Mouse (Mus musculus) central nervous system, embryonic 11.5 days (tissue): ENCODE results near the gene Brk1. TPM values are rescaled to one million over a fixed set of nuclear protein-coding genes. Genes with fewer than 3 reads are reported as not detected.

ENCODE experiments used
- polyA plus RNA-seq: library from polyadenylated mRNA; depleted of rRNA; stranded (reverse); fragments of >200 nt; gene quantifications from 2 replicates; pipeline ENCODE4 v1.2.3, GENCODE M21; 2012; rRNA removed

Gene Brk1
- 189 and 208 TPM in 2 replicates for polyA plus RNA-seq

DNA sequence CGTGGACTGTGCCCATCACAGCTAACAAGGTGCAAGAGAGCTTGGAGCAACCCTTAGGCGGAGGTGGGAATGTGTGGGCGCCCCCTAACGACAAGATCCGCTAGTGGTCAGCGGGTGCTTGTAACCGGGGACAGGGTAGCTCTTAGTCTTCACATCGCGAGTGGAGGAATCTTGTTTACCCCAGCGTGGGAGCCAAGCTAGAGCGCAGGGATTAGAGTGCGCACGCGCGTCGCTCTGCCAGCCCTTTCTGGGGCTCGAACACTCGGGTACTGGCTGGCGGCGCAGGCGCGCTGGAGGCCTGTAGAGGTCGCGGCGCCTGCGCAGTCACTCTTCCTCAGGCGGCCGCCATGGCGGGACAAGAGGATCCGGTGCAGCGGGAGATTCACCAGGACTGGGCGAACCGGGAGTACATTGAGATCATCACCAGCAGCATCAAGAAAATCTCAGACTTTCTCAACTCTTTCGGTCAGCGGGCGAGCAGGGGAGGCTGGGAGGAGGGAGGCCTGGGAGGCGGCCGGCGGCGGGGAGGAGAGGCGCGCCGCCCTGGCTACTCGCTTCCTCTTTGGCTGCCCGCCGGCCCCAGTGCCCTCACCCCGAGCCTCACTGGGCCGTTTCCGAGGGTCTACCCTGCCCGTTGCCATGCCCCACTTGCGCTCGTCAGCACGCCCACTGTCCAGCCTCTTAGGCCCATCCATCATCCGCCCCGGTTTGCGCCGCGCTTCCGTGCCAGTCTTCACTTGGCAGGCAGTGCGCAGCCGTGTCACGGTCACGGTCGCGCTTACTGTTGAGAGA, at the start of gene Brk1:
Gene Brk1 (plus strand): TSS at position 341 of the 792 bp plus-strand sequence.

GRCm38 (mm10) chr6:113600543-113601139, 3.9 kb upstream of the Brk1 start, which contains the start of gene Fancd2os:
Gene Fancd2os (minus strand): TSS chr6:113600715.

GRCm38 (mm10) chr6:113623941-113624751, 19.6 kb downstream of the Brk1 start, which contains the start of gene Vhl:
Gene Vhl (plus strand): TSS chr6:113623959.

DNA sequence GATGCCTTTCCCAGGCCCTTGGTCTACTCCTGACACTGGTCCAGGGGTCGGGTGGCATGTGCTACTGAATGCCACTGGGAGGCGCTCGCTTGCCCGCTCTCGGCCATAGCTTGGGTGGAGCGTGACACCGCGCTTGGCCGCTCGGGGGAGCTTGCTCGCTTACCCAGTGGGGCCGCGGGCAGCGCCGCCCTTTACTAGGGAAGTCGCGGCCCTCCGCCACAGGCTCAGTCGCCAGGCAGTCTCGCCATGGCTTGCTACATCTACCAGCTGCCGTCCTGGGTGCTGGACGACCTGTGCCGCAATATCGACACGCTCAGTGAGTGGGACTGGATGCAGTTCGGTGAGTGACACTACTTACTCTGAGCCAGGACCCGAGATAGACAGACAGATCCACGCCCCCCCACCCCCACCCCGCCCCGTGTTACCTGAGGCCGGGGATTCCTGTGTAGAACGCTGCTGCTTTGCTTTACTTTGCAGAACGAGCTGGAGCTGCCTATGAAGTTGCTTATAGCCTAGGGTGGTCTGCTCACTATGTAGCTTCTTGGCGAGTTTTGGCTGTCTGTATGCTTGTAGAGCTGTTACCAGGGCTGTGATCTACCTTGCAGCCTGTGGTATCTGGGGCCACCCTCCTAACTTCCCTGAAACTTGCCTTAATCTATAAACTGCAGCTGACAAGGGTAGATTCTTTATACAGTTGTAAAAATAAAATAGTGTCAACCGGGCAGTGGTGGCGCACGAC, 33.9 kb downstream of the Brk1 start, which contains the start of gene Irak2:
Gene Irak2 (plus strand): TSS at position 166 of the 739 bp plus-strand sequence.

Other genes with a start within 250 kb of the Brk1 start
- 42.3 and 67.4 TPM in 2 replicates for gene Tada3, start 226.9 kb upstream of the Brk1 start, polyA plus RNA-seq
- gene Arpc4, start 226.7 kb upstream of the Brk1 start, polyA plus RNA-seq, result 106 and 112 TPM in 2 replicates
- 13.6 and 16.4 TPM in 2 replicates for gene Ttll3, start 215.5 kb upstream of the Brk1 start, polyA plus RNA-seq
- gene Rpusd3, start 185.4 kb upstream of the Brk1 start, polyA plus RNA-seq, result 28.4 and 33.2 TPM in 2 replicates
- gene Cidec, start 169.0 kb upstream of the Brk1 start, polyA plus RNA-seq, result 0.04 TPM in 2 replicates
- gene Jagn1, start 162.2 kb upstream of the Brk1 start, polyA plus RNA-seq, result 34.3 and 56.9 TPM in 2 replicates
- gene Il17re, start 146.3 kb upstream of the Brk1 start, polyA plus RNA-seq, result 0.66 and 1.4 TPM in 2 replicates
- gene Il17rc, start 133.3 kb upstream of the Brk1 start, polyA plus RNA-seq, result 2.8 and 3.6 TPM in 2 replicates
- gene Creld1, start 121.5 kb upstream of the Brk1 start, polyA plus RNA-seq, result 21.3 and 43.5 TPM in 2 replicates
- gene Prrt3, start 102.8 kb upstream of the Brk1 start, polyA plus RNA-seq, result 1.3 and 1.7 TPM in 2 replicates
- gene Emc3, start 73.1 kb upstream of the Brk1 start, polyA plus RNA-seq, result 27.6 and 47.2 TPM in 2 replicates
- gene Fancd2, start 73.1 kb upstream of the Brk1 start, polyA plus RNA-seq, result 16.9 and 20.6 TPM in 2 replicates
- 0.07 TPM in 1 of 2 replicates, not detected in the other for gene Fancd2os, start 4.1 kb upstream of the Brk1 start, polyA plus RNA-seq
- 33.9 and 52.3 TPM in 2 replicates for gene Vhl, start 19.2 kb downstream of the Brk1 start, polyA plus RNA-seq
- gene Irak2, start 33.7 kb downstream of the Brk1 start, polyA plus RNA-seq, result 6.1 and 10.3 TPM in 2 replicates
- 23.7 and 28.2 TPM in 2 replicates for gene Tatdn2, start 92.3 kb downstream of the Brk1 start, polyA plus RNA-seq
- 0.62 and 0.71 TPM in 2 replicates for gene Ghrl, start 115.1 kb downstream of the Brk1 start, polyA plus RNA-seq
- 136 and 247 TPM in 2 replicates for gene Sec13, start 136.0 kb downstream of the Brk1 start, polyA plus RNA-seq